Mouse (Mus musculus): Measurements from ENCODE around the gene Skil.

GRCm38 (mm10) chr3:31049087-31049486, 45.8 kb upstream of the Skil start:
- TF ChIP-seq CHD2 (IDR thresholded peaks at IDR 0.05; ENCODE audit: low read length) (no peak), UBTF (IDR thresholded peaks at IDR 0.05; ENCODE audit: low read depth, low read length) (no peak)
